Mouse (Mus musculus): ENCODE measurements around the gene Lmbr1l.

The Lmbr1l gene

DNA sequence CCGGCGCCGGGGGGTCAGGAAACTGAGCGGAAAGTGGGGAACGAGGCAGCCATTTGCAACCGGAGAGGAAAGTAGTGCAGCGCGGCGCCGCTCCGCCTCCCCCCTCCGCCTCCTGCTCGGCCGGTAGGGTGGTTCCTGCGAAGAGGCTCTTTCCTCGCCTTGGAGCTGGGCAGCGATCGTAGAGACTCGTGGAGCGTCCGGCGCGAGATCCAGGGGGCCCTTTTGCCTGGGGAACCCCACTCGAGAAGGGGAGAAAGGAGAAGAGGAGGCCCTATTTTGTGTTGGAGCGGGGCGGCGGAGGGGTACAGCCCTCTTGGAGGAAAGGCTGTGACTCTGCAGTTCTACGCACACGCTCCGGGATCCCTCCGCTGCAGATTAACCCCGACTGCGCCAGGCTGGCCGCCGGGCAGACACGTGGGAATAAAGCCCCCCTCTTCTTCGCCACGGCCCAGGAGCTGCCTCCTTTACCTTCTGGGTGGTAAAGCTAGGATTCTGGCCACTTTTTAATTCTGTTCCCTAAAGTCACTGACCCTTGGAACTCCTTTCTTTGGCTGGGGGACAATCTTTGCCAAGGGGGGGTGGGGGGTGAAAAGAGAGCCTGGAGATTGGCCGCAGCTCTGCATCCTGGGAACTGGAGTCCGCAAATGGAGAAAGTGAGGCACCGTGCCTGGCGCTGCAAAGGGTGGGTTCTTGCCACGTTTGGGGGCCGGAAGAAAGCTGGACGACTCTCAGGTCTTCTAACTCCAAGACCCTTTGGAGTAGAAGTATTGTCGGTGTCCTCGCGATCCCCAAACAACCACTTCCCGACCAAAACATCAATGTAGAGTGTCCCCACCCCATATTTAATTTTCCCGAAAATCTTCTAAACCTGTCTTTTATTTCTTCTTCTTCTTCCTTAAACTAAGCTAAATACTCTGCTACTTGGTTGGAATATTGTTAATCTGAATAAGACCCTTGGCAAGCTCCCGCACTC is 45.8 kb downstream of the Lmbr1l start:
- in situ Hi-C loops (cut with MboI; ENCODE audit: unreplicated experiment in 2 of 2) = no loop called here

DNA sequence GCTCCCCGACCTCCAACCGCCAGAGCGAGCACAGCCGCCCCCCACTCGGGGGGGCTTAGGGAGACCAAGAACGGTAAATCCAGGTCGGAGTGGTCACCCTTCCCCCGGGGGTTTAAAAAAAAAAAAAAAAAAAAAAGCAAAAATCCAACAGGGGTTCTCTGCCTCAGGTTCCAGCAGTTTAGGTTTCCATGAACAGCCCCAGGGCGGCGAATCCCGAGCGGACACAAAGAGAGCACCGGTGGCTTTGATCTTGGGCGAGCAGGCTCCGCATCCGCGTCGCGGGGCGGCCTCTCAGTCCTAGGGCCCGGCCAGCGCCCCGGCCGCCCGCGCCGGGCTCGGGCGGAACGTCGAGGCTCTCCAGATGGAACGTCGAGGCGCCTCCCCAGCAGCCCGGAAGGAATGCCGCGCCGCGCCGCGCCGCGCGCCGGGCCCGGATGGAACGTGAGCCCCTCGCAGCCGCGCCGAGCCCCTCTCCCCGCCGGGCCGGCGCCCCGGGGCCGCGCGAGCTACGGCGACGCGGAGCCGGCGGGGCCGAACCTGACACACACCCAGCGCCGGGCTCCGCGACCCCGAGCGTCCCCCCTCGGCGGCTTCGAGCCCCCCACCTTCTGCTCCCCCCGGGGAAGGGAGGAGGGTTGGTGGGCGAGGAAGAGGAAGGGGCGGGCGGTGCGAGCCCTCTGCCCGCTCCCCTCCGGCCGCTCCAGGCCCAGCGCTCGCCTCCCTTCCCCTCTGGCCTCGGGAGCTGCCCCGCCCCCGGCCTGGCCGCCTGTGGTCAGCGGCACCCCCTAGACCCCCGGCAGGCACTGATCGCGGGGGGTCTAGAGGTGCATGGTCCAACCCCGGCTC is 46.7 kb downstream of the Lmbr1l start, which contains the start of gene Kmt2d:
TSS of gene Kmt2d (minus strand) at position 135 of the 846 bp plus-strand sequence.
- in situ Hi-C loops (cut with MboI; ENCODE audit: unreplicated experiment in 2 of 2) = no loop called here

DNA sequence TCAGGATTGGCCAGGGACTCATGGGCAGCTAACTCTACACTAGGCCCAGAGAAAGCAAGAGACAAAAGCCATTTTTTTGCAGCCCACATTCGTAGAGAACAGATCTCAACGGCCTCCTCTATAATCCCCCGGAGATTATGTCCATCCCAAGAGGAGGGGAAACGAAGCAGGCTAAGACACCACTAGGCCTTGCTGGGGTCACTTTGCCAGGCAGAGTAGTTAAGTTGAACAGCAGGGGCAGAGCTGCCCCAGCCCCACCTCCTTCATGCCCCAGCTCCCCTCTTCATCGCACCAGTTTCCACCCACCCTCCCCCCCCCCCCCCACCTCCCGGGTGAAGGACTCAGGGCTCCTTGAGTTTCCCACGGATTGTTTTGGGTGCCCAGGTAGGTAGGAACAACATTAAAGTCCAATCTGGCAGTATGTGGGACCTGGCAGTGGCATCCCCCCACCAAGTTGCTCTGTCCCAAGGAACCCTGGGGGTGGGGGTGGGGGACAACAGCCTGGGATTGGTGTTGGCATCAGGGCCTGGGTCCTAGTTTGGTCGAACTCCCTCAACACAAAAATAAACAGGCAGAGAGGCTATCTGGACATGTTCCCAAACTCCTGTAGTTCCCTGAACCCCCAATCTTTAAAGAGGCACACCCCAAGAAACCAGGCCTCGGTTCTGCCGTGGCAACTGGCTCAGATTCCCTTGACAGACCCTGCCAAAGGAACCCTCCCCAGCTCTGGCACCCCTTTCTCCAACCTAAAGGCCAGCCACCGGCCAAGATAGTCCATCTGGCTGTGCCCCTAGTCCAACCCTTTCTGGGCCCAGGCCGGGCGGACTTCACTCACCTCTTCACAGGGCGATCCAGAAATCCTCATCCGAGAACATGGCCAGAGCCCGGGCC is 47.6 kb downstream of the Lmbr1l start:
- in situ Hi-C loops (cut with MboI; ENCODE audit: unreplicated experiment in 2 of 2) = no loop called here

DNA sequence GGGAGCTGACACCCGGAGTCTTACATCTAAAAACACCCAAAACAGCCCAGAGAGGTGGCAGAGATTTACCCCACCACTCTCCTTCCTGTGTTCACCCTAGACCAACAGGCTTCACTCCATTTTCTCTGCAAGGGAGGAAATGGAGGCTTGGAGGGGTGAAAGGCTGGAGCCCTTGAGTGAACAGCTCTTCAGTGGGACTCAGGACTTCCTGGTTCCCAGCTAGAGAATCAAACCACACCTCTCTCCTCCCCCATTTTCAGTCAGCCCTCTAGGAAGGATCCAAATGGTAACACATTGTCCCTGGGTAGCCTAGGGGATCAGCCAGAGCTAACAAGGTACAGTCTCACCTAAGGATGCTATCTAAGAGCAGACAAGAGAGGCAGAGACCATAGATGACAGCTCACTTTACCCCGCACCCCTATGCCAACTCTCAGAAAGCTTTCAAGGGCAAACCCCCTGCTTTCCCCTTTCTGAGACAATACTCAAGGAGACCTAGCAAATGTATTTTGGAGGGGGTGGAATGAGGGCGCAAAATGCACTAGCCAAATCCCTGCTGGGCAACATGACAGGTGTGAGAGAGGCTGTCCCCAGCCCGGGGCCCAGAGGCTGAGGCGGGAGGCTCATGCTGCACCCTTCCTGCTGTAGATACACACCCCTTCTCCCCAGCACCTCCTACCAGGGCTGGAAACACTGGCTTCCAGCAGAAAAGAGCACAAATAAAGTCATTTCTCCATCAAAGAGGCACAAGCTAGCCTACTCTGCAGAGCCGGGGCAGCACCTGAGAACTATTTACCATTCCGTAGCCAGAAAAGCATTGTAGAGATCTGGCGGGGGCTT is 48.5 kb downstream of the Lmbr1l start:
- in situ Hi-C loops (cut with MboI; ENCODE audit: unreplicated experiment in 2 of 2) = no loop called here

DNA sequence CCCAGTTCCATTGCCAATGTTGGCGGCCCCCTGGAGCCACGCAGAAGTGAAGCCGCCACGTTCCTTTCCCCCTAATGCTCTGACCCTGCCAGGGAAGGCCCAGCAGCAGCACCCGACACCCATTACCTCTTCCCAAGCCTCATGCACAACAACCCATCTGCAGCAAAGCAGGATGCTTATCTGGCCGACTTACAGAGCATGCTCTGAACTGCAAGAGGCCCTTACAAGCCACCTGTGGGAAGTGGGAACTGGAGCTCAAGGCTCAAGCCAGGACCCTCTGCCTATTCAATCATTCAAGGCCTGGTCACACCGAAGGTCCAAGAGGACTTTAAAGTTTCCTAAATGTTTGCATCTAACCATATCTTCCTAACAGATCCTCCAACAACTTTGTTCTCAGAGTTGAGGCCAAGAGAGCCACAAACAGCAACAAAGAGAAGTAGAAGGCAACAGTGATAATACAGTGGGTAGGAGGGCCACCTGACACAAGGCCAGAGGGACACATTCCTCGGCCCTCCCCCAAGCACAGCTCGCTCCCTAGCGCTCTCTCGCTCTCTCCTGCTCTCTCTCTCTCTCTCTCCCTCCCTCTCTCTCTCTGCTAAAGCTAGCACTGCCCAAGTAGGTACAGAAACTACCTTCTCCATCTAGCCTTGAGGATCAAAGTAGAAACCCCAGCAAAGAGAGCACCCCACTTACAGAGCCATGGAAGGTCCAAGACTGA is 49.5 kb downstream of the Lmbr1l start:
- in situ Hi-C loops (cut with MboI; ENCODE audit: unreplicated experiment in 2 of 2) = no loop called here

DNA sequence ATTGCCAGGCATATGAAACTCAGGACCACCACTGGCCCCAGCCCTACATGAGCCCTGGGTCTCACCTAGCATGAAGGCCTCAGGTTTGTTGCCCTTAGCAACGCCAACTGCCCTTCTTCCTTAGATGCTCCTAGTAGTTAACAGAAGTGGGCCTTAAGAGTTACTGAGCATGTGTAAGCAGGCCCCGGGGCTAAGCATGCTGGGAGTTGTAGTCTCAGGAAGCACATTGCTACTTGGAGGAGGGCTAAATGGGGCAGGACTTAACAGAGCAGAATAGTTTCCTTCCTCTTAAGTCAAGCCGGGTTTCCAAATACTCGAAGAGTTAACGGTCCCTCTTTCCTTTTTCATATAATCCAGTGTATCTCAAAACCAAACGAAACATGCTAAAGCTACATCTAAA is 50.7 kb downstream of the Lmbr1l start:
- in situ Hi-C loops (cut with MboI; ENCODE audit: unreplicated experiment in 2 of 2) = no loop called here

DNA sequence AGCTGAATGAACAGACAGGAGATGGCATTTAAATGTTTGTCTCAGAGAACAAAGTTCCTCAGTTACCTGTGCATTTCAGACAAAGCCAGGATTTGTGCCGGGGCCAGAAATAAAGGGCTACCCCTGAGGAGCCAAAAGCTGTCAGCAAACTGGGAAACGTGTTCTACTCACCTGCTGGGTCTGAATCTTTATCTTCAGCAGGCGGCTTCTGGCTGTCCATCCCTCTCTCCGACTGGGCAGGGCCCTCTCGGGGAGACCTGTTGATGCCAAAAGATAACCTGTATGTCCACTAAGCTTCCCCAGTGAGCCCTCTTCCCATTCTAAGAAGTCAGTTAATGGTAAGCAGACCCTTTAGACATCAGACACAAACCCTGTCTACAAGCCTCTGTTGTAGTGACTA is 51.5 kb downstream of the Lmbr1l start:
- in situ Hi-C loops (cut with MboI; ENCODE audit: unreplicated experiment in 2 of 2) = no loop called here

DNA sequence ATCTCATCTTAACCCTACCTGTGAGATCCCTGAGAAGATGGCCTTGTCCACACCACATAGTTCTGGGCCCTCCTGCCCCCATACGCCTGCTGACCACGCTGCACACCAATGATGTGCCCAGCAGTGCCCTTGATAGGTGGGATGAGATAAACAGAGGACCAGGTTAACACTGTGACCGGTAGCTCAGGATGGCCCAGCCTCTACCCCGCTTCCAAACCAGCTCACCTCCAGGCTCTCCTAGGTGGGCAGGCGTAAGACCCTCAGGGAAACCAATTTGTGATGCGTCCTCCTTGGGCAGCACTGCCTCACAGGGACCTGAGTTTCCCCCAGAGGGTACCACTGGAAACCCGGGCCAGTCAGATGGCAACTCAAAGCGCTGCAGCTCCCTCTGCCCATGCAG is 52.3 kb downstream of the Lmbr1l start:
- in situ Hi-C loops (cut with MboI; ENCODE audit: unreplicated experiment in 2 of 2) = no loop called here

DNA sequence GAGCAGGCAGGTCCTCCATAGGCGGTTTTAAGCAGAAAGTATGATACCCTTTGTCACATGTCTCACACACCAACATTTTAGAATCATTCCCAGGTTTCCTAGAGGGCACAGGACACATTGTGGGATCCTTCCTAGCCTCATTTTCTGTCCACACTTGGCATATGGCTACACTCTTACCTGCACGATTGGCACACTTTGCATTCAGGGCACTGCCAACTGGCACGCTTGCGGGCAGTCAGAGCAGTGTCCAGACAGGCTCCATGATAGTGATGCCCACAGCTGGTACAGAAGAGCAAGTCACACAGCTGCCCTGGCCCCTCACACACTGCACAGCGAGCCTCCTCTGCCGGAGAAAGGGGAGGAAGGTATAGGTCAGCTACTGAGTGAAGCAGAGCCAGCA is 53.1 kb downstream of the Lmbr1l start:
- in situ Hi-C loops (cut with MboI; ENCODE audit: unreplicated experiment in 2 of 2) = no loop called here

DNA sequence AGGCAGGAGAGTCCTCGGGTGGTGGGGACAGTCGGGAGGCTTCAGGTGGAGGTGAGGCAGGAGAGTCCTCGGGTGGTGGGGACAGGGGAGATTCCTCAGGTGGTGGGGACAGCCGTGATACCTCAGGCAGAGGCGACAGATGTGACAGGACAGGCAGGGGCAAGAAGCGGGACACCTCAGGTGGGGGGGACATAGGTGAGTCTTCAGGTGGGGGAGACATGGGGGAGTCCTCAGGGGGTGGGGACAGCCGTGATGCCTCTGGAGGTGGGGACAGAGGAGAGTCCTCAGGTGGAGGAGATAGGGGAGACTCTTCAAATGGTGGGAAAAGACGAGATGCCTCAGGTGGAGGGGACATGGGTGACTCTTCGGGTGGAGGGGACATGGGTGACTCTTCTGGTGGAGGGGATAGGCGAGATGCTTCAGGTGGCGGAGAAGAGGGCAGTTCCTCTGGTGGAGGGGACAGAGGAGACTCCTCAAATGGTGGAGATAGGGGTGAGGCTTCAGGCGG is 54.5 kb downstream of the Lmbr1l start:
- in situ Hi-C loops (cut with MboI; ENCODE audit: unreplicated experiment in 2 of 2) = no loop called here

DNA sequence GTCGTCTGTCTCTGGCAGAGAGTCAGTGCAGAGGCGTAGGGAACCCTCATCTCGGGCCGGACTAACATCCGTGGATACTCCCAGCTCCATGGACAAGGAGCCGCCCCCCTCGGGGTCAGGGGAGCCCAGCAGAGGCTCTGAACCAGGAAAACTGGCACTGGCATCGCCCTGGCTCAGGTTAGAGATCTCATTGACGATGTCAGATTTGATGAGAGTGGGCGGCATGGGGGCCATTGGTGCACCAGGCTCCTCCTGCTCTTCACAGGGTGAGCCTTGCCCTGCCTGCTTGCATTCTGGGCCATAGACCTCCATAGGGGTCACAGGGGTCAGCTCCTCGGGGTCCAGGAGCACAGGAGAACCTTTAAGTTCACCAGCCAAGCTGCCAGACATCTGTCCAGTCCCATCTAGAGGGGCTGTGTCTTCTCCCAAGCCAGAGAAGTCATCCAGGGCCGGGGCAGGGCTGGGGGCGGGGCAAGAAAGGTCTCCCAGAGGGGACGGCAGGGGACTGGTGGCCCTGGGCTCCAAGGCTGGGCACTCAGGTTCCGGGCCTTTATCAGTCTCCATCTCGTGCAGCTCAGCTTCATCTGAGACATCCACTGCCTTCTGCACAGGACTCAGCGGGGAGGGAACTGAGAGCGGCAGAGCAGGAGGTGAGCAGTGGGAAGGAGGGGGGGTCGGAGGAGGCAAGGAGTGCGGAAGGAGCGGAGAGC is 56.2 kb downstream of the Lmbr1l start:
- in situ Hi-C loops (cut with MboI; ENCODE audit: unreplicated experiment in 2 of 2) = no loop called here

DNA sequence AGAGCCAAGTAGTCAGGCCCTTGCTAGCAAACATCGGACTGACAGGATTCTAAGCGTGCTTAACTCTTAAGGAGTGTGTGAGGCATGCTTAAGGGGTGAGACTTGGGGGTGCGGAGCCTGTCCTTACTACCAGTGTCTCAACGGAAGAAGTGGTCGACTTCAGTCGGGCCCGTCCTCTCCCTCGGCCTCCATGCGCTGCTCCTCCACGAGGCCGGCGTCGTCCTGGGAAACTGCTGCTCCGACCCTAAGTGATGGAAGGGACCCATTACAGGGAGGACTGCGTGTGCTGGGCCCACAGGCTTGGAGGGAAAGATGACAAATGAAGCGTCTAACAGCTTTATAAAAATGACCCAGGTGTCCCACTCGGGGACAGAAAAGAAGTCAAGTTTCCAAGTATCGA is 57.1 kb downstream of the Lmbr1l start:
- in situ Hi-C loops (cut with MboI; ENCODE audit: unreplicated experiment in 2 of 2) = no loop called here

DNA sequence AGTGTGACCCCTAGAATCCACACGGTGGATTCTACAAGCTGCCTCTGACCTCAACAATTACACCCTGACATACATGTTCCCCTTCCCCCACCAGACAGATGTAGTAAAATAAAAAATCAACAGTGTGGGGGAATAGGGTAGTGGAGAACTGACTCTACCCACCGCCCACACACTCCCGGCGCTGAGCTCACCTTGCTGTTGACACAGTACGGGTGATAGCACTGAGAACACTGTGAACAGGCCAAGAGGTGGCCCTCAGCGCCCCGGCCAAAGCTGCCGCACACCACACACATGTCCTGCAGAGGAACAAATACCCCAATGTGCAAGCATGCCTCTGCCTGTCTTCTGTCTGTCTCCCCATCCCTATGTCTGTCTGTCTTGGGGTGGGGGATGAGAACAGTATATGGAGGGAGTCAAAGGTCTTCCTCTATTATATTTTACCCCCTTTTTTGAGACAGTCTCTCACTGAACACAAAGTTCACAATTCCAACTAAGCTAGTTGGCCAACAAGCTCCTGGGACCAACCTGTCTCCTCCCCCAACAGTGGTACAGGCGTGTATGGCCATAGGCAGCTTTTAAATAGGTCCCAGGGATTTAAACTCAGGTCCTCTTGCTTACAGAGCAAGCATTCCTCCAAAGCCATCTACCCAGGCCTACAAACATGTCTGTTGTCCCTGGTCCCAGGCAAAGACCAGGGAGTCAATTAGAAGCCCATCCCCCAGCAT is 58.5 kb downstream of the Lmbr1l start:
- in situ Hi-C loops (cut with MboI; ENCODE audit: unreplicated experiment in 2 of 2) = no loop called here

DNA sequence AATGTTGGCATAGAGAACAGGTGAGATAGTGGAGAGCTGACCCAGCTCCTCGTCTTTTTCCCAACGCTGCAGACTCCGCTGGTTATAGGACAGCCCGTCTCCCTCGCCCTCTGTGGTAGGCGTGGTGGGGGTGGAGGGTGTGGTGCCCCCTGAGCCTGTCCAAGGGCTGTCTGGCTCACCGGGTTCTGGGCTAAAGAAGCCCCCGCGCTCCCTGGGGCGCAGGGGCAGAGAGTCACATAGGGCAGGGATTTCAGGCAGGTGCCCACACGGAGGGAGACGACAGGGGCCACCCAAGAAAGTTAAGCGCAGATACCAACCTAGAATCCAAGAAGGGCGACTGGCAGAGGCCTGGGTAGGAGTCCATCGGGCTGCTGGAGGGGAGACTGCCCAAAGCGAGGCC is 63.8 kb downstream of the Lmbr1l start:
- in situ Hi-C loops (cut with MboI; ENCODE audit: unreplicated experiment in 2 of 2) = no loop called here

Data from v-Abl transformed pro-B cells (cell line).